Mouse (Mus musculus) cerebellum, adult 11 months (tissue): ENCODE data around the gene Rack1.
"Not testable (repeated sequence)": the region's sequence is repeated elsewhere in the genome, so short reads cannot be mapped to it uniquely, and the experiment has no call there.

Experiments
- DNase-seq: peaks from one replicate; pipeline ENCODE4 v3.0.0; 2022

Gene Rack1

DNA sequence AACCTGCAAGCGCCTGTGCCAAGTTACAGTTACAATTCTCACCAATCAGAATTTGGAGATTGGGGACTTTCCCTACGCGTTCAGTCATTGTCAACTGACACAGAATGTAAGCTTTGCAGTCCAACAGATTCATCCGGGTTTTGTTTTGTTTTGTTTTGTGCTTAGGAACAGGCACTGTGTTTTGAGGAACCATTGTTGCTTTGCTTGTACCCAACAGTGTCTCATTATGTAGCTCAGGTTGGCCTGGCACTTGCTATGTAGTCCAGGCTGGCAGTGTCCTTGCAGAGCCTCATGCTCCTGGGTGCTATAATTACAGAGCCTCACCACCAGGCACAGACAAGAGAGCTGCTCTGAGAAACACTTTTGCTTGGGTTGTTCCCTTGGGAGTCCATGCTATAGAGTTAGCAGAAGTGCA lies 42.3 kb downstream of the Rack1 start:
- no peak for DNase-seq

DNA sequence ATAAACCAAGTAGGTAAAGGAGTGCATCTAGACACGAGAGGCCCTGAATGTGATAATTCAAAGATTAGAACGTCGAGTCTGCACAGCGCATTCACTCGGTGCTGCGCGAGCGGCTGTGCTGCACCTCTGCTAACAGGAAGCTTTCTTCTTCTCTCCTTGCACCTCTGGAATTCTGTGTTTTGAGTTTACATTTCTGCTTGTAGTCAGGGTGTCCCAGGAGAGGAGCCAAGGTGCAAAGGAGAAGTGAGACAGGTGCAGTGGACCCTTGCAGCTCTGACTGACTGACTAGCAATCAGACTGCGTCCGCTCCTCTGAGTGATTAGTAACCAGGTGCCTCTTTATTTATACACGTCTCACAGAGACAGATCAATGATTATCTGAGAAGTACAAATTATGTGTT lies 43.1 kb downstream of the Rack1 start:
- DNase-seq: no peak

DNA sequence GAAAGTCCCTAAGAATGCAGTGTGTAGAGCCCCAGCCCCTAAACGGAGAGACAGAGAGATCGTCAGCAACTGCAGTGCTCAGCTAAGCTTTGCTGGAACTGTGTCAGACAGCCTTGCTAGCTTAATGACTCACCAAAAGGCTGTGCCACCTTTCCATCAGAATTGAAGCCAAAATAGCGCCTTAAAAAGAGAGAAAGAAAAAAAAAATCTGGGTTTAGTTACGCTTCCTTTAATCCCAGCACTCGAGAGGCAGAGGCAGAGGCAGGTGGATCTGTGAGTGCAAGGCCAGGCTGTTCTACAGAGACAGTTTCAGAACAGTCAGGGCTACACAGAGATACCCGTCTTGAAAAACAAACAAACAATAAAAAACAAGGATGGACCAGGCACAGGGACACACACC lies 44.2 kb downstream of the Rack1 start:
- no peak for DNase-seq

DNA sequence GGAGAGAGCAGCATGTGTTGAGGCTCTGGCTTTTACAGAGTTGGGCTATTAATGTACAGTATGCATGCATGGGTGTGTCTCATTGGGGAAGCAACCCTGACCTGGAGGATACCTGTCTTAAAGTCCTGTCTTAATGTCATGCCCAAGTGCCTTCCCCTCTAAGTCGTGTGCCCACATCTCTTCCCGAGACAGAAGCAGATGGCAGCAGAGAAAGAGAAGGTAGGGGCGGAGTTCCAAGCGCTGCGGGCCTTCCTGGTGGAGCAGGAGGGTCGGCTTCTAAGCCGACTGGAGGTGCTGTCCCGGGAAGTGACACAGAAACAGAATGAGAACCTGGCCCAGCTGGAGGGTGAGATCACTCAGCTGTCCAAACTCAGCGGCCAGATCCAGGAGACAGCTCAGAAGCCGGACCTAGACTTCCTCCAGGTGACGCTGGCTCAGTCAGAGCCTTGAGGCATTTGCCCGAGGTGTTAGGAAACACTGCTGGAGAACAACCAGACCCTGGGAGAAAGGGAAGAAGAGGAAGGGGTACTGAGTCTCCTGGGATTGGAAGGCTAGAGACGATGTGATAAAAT lies 45.2 kb downstream of the Rack1 start:
- no peak for DNase-seq

- DNase-seq: not testable (repeated sequence)
Measured at GRCm38 (mm10) chr11:48846362-48846761, 46.2 kb downstream of the Rack1 start.

- DNase-seq: no peak
Measured at GRCm38 (mm10) chr11:48846881-48847280, 46.7 kb downstream of the Rack1 start.

- no peak for DNase-seq
Measured at GRCm38 (mm10) chr11:48850240-48850639, 50.1 kb downstream of the Rack1 start.

DNA sequence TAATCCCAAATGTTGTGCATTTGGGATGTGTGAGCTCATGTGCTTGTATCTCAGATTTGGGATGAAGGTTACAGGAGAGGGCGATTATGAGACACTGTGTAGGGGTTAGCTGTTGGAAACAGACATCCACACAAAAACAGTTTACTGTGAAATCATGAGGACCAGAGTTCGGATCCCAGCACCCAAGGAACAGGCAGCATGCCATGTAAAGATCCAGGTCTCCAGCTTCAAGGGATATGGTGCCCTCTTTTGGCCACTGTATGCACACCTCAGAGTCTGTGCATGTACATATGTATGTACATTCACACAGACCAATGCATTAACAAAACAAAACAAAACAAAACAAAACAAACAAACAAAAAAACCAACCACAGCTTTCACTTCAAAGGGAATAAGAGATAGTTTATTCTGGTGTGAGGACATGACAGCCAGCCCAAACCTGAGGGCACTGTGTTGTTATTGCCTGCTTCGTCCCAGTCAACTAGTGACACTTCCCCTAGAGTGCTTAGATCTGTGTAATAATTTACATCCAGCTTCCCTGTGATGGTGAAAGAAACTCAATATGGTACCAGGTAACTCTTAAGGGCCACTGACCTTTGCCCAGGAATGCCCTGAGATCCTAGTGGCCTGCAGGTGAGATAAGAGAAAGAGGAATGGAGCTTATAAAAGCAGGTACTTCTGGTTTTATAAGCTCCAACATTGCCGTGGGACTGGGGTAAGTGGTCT lies 51.3 kb downstream of the Rack1 start:
- DNase-seq: no peak

DNA sequence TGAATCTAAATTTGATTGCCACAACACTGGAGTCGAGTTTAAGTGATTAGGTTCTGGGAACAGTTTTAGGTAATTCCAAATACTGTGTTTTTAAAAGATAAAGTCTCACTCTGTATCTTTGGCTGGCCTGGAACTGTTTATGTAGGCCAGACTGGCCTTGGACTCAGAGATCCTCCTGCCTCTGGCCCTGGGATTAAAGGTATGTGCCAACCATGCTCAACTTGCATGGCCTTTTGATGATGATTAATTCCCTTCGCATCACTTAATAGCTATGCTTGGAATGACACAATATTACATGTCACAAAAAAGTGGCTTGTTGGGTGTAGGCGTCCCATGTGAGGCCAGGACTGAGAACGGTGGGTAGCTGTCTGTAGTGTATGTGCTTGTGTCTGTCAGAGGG lies 52.1 kb downstream of the Rack1 start:
- no peak for DNase-seq

GRCm38 (mm10) chr11:48852624-48853473 lies 52.7 kb downstream of the Rack1 start:
- no peak for DNase-seq

DNA sequence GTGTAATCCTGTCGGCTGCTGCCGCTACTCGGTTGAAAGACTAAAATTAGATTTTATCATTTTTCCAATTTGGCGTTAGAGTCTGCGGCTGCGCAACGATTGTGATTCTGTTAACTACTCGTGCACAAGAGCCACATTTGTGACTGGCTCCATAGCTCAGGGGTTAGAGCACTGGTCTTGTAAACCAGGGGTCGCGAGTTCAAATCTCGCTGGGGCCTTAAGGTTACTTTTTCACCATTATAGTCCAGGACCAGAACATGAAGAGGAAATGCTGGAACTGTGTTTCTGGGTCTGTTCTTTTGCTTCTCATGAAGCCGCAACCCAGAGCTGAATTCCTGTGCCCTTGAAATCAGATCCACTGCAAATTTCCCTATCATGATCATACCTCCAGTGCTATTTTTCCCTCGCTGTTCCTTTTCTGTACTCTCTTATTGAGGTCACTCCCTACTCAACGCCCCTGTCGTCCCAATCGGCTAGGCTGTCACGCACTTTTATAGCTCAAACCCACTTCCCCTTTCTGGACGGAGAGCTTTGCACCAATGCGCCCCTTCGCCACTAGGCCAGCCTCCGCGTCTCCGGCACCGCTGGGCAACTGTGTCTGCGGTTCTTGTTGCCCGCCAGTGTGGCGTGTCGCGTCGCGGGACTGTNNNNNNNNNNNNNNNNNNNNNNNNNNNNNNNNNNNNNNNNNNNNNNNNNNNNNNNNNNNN lies 53.5 kb downstream of the Rack1 start:
- peak; percentile 91 for DNase-seq
